Mouse (Mus musculus) v-Abl transformed pro-B cells (cell line): ENCODE results near the gene Lrrc74b.

Source experiments
- in situ Hi-C, 2 experiments: fragments of 400-800 bp; cut with MboI; formaldehyde crosslinking; loops; one replicate each; pipeline ENCODE4 v1.15.1; 2025; ENCODE audit not compliant: unreplicated experiment in 2 of 2

The Lrrc74b gene

DNA sequence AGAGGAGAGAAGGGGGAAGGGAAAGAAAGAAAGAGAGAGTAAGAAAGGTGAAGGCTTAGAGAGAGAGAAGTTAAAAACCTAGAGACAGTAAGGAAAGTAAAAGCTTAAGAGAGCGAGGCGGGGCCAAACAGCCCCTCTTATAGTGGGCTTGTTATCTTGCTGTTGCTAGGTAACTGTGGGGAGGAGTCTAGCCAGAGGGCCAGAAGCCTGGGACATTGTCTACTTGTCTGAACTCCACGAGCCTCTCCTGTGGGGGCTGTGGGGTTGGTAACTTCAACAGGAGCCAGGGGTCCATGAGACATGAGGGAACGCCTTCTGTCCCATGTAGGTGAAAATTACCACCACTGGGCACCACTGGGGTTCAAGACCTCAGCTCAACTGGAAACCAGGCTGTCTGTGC is 6.3 kb downstream of the Lrrc74b start:
- in situ Hi-C loops = loop anchor here (5.0 to 25.0 kb wide), 3 partner anchors 180 to 483 kb away; partner anchors contain the start of gene Med15 (in 1 of the 2)

DNA sequence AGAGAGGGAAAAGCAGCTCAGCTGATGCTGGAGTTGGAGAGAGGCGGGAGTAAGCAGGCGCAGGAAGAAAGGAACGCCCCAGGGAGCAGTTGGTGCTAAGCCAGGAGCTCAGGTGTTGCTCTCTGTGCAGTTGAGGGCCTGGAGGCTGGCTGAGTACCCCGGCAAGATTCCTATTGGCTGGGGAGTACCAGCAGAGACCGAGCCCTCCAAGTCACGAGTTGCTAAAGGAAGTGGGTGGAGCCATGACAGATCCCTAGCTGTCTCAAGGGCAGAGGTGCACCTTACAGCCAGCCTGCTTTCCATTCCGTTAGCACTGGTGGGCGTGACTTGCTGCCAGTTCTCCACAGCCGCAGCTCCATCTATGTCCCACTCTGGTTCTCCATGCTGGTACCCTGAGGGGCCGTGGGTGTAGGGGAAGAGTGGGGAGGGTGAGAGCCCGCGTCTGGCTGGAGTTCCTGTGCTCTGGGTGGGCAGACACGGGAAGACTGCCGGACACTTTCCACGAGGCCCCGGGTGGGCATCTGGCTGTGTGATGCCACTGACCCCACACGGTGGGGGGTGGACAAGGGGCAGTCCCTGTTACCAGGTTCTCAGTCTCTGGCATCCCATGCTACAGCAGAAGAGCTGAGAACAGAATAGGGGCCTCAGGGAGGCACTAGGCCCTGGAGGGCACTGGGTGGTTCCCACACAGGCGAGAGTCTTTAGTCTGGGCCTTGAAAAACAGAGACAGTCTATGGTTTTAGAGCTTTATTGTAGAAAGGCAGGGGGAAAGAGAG is 6.9 kb downstream of the Lrrc74b start:
- in situ Hi-C loops = loop anchor here (10.0 to 25.0 kb wide), 2 partner anchors 181 to 483 kb away; partner anchors contain the start of gene Med15 (in 1 of the 2)

DNA sequence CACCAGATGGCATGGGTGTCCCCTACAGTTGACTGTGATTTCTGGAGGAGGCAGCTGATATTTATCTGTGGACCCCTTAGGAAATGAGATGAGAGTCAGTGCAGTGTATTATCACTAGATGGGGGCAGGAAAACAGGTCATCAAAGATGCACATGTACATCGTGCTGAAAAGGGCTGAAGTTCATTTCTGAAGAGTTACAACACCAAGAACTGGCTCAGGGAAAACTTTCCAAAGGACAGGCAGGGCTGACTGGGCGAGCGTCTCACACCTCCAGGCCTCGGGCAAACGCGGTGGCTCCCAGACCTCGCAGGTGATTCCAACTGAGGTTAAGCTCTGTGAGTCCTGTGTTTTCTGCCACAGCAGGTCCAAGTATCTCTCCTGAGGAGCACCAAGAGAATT is 8.2 kb downstream of the Lrrc74b start:
- in situ Hi-C loops = loop anchor here (10.0 to 25.0 kb wide), 2 partner anchors 182 to 484 kb away; partner anchors contain the start of gene Med15 (in 1 of the 2)

DNA sequence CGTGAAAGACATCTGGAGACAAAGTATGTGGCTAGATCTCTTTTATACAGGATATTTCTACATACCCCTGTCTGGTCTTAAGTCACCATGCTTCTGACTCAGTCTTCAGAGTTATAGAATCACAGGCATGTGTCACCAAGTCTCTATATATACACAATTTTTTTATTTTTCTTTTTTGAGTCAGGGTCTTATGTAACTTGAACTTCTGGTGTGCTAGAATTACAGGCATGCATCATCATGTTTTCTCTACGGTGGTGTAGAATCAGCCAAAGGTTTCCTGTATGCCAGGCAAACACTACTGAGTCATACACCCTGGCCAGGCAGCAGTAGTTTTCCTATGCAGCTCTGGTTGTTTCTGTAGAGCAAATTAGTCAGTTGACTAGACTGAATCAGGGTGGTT is 18.4 kb downstream of the Lrrc74b start:
- in situ Hi-C loops = no loop called here

DNA sequence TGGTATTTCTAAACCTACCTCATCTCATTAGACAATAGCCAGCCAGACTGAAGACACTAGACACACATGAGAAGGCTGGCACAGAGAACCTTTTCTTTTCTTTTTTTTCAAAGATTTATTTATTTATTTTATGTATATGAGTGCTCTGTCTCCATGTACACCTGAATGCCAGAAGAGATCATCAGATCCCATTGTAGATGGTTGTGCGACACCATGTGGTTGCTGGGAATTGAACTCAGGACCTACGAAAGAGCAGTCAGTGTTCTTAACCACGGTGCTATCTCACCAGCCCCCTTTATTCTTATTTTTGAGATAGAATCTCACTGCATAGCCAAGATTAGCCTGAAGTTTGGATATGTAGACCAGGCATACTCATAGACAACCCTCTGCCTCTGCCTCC is 24.5 kb downstream of the Lrrc74b start:
- in situ Hi-C loops = no loop called here

DNA sequence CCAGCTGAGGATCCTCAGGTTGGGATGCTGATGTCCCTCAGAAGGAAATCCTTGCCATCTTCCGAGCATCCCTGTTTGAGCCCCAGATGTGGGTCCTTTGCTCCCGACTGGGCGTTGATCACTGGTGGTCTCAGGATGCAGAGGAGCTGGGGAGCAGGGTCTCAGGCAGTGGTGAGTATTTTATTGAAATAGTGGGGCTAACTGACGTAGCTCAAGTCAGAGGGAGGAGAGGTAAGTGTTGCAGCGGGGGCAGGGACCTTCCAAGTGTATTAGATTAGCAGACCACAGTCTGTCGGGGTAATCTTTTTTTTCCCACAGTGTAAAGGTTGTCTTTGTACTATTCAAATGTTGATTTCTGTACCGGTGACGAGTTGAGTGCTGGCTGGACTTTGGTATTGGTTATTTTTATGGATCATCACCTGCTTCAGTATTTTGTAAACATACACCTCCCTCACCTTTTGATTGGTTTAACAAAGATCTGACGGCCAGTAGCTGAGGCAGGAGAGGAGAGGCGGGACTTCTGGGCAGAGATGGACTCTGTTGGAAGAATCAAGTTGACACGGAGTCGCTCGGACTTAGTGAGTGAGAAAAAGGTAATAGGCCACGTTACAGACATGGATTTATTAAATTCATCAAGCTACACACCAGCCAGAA is 28.2 kb downstream of the Lrrc74b start:
- in situ Hi-C loops = loop anchor here in 1 of 2 experiments (5.0 kb wide), 1 partner anchor 131 kb away; no protein-coding TSS in a partner anchor

DNA sequence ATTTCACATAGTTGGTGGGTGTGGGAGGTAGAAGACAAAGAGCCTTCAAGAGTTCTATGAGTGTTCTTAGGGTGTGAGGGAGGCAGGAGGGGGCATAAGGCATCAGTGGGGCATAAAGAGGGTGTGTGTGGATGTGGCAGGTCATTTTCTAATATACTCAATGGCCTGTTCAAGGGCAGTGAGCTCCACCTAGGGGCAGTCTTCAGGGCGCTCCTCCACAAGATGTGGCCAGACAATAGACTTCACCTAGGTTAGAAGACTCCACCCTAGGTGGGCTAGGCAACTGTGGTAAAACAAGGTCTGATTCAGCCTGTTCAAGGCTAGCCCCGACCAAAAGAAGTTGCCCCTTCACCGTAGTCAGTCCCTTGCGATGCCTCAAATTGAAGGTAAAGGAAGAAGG is 28.8 kb downstream of the Lrrc74b start:
- in situ Hi-C loops = loop anchor here in 1 of 2 experiments (5.0 kb wide), 1 partner anchor 130 kb away; no protein-coding TSS in a partner anchor

DNA sequence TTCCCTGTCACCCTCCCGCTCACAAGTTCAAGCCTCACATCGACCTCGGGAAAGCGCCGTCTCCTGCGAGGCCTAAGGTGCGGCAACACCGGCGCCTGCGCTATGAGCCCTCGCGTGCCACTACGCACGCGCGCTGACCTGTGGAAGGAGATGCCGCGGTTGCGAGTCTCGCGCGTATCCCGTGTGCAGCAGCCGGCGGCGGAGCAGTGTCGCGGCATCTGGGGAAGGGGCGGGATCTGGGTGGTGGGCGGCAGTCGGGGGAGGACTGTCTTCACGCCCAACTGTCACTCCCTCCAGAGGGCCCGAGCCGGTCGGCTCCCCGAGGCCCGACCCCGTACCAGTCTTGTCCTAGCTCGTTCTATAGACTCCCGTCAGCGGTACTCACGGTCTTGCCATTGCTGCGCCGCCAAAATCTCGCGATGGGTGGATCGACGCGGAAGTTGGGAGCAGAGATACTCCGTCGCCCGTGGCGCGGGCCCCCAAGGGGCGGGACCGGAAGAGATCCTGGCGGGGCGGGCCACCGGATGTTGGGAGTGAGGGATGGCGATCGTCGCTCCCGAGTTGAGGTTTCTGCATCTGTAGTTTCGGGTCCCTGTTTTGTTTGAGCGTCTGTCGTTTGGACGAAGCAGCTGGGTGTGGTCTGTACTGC is 30.3 kb downstream of the Lrrc74b start, which contains the start of gene Thap7:
Gene Thap7 (minus strand): TSS at position 497 of the 649 bp plus-strand sequence.
- in situ Hi-C loops = loop anchor here in 1 of 2 experiments (5.0 kb wide), 1 partner anchor 128 kb away; no protein-coding TSS in a partner anchor

DNA sequence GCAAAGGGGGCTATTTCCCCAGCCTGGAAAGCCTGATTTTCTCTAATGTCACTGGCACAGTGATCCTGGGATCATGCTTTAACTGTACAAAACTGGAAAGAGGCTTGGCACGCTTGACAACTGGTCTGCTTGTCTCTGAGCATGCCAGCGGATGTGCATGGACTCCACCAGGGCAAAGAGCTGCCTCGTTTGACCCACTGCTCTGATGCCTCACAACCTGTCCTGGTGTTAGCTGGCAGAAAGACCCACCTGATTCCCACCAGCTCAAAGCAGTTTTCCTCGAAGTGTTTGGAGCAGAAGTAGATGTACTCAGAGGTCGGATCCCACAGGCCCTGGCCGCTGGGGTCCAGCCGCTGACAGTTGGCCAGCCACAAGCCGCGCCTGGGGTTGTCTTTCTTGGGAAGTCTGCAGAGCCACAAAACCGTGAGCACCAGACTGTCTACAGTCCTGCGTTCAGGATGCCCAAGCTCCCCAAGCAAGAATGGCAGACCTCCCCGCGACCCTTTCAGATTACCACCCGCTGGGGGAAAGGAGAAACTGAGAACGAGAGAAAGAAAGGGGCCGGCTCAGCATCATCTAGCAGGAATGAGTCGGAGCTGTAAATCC is 31.0 kb downstream of the Lrrc74b start:
- in situ Hi-C loops = loop anchor here in 1 of 2 experiments (5.0 kb wide), 1 partner anchor 128 kb away; no protein-coding TSS in a partner anchor

DNA sequence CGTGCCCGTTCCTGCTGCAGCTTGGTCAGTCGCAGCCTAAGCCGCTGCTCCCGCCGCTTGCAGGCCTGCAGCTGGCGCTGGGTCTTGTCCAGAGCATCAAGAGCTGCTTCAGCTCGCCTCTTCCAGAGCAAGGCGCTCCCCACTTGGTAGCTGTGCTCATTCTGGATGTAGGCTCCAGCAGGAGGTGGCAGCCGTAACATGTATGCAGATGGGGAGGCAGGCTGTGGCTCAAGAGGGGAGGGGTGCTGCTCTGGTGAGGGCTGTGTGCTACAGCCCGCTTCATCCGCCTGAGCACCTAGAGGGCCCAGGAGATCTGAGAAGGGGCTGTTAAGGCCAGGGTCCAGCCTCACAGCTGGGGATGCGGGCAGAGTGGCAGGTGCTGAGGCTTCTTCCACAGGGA is 32.8 kb downstream of the Lrrc74b start:
- in situ Hi-C loops = no loop called here

DNA sequence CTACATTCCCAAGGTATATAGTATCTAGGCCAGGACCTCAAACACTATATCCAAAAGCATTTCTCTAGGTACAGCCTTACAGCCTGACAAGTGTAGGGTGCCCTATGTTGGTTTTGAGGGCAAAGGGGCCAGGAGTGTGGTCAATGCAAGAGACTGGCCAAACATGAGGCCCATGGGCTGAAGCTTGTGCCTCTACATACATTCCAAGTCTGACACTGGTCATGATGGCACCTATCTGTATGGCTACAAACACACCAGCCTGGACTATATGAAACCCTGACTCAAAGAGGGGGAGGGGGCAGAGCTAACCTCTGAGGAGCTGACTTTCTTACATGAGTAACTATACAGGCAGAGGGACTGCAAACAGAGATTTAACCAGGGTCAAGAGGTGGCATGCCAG is 33.4 kb downstream of the Lrrc74b start:
- in situ Hi-C loops = no loop called here

DNA sequence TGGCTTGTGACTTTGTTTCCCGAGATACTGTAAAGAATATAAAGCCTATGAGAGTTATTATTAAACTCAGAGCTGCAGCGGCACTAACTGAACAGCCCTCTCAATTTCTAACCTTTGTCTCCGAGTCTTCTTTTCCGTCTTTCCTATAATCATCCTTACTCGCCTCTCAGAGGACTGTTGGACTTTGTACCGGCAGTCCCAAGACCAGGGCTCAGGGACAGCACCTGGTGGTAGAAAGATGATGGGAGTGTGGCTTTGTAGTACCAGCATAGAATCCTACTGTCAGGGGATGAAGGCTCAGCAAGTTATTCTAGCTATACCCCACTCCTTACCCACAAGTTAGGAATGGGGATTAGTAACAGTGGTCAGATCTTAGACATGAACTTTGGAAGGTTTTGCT is 34.8 kb downstream of the Lrrc74b start:
- in situ Hi-C loops = no loop called here

DNA sequence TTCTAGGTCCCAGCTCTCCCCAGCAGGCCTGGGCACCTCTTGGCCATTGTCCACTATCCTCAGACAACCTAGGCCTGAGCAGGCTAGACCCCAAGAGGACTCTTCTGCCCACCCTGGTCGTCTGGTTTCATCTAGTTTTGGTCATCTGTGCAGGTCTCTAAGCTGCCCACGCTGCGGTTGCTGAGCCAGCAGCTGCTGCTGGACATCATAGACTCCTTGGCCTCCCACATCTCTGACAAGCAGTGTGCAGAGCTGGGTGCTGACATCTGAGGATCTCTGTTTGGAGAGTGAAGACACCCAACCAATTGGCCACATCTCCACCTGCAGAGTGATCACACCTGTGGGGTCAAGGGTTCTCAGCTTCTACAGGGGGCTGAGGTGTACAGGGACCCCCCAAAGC is 35.5 kb downstream of the Lrrc74b start:
- in situ Hi-C loops = no loop called here

DNA sequence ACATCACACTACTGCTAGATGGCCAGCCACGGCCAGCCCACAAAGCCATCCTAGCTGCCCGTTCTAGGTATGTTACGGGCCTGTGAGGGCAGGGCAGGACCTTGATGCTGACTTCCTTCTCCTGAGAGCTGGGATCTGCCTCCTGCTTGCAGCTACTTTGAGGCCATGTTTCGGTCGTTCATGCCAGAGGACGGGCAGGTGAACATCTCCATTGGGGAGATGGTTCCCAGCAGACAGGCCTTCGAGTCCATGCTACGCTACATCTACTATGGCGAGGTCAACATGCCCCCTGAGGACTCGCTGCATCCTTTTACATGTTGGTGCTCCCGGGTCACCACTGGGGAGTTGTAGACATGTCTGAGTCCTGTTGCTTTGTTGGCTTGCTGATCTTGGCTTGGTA is 36.9 kb downstream of the Lrrc74b start:
- in situ Hi-C loops = no loop called here

DNA sequence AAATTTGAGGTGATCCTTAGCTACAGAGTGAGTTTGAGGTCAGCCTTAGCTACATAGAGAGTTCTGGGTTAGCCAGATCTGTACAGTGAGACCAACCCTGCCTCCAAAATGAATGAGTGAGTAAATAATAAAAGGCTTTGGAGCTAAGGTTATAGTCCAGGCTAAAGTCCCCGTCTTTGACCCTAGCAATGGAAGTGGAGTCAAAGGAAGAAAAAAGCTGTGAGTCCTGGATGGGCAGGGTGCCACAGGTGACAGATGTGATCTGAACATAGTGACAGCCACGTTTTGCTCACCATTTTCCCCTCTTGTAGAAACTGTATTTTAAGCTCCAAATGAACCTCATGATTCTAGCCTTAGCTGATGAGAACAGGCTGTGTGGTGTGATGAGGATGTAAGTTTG is 42.1 kb downstream of the Lrrc74b start:
- in situ Hi-C loops = no loop called here

DNA sequence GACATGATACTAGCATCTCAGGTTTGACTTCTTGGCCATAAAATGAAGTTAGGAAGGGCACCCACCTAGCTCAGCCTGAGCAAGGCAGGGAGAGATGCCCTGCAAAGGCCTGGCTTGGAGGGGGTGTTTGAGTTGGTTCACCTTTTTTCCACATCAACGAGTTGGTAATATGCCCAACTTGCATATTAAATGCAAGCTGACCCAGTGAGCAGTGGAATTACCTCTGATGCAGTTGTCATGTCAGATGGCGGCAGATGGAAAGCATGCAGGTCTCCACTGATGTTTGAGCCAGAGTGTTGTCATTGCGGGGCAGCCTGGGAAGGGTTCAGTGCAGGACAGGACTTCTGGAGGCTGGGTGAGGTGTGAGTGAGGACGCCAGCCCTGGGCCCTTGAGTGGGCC is 49.6 kb downstream of the Lrrc74b start:
- in situ Hi-C loops = no loop called here

DNA sequence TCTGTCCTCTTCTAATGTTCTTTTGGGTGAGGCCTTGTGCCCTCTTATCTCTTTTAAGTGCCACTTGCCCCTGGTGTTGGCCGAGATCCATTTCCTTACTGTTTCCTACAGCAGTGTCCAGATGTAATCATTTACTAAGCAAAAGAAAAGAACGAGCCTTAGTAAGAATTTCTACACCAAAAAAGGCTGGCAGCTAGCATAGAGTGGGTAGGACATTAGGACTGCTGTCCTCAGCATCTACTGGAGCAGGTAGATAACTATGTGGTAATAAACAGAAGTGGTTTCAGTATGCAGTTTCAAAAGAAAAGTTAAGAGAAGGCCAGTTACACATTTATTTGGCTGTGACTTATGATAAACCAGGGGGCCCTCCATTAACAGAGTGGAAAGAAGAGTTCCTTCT is 50.4 kb downstream of the Lrrc74b start:
- in situ Hi-C loops = no loop called here

DNA sequence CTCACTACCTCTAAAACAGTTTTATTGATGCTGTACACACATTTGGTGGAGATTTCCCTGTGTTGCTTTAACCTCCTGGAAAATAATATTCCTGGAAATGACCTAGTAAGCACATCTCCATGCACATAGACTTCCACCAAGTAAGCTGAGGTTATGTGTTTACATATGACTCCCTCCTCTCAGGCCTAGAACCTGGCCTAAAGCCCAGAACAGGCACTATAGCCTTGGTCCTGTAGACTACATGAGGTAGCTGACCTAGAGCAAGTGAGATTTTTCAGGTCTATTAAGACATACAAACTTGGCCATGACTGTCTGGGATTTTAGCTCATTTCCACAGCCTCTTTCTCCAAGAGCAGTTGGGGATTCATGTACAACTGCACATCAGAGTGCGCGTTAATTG is 50.9 kb downstream of the Lrrc74b start:
- in situ Hi-C loops = no loop called here

DNA sequence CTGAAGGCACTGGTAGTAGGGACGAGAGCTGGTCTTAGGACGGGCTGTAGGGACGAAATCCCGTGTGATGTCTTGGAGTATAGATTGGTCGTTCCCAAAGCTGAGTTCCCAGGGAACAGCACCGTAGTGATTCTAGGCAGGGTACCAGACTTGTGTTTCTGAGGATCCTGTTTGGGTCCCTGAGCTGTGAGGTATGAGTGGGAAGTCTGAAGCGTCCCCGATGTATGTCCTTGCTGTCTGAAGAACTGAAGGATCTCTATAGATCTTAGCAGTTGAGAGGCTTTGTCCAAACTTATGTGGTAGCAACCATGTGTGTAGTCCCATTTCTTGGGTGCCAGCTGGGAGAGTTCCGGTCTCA is 51.8 kb downstream of the Lrrc74b start:
- in situ Hi-C loops = no loop called here

DNA sequence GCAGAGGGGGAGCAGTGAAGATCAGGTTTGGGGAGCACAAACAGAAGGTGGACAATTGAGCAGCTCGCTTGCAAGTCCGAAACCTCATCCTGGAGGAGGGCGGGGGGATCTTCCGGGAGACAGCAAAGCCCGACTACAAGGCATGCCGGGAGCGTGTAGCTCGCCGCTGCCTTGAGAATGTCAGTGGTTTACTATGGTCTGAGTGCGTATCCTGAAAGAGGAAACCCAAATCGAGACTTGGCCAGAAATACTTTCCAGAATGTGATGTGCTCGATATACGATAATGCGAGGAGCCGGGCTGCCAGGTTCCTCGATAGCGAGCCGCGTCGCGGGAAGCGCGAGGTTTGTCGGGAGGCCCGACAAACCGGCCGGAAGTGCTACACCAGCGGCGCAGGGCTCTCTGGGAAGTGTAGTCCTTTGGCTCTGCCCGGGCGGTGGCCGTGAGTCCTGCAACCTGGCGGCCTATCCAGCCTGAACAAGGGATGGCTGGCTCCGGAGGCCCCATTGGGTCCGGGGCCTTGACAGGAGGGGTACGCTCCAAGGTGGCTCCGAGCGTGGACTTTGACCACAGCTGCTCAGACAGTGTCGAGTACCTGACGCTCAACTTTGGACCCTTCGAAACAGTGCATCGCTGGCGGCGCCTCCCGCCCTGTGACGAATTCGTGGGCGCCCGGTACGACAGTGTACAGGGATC is 52.4 kb downstream of the Lrrc74b start, which contains the start of gene Lztr1:
Gene Lztr1 (plus strand): TSS at position 143 of the 694 bp plus-strand sequence.
- in situ Hi-C loops = no loop called here
